Mouse (Mus musculus) thymus, adult 2 months (tissue): Measurements from ENCODE around the gene Mamdc2.

Experiments
- CTCF ChIP-seq: fragments of 200-500 bp; IDR thresholded peaks from 2 replicates; pipeline ENCODE4 v1.5.1; 2012; ENCODE audit warnings: mild to moderate bottlenecking, control low read depth, low read length, moderate library complexity, borderline replicate concordance; ENCODE audit not compliant: control insufficient read depth, poor library complexity, insufficient read depth; ENCODE audit errors: extremely low read depth
- POLR2A ChIP-seq: fragments of 200-500 bp; IDR thresholded peaks from 2 replicates; pipeline ENCODE4 v1.6.1; 2012; ENCODE audit warnings: mild to moderate bottlenecking, low read length, control low read depth, moderate library complexity; ENCODE audit not compliant: control insufficient read depth, poor library complexity, insufficient read depth; ENCODE audit errors: extremely low read depth

GRCm38 (mm10) chr19:23309979-23310378, 138.3 kb downstream of the Mamdc2 start:
- TF ChIP-seq CTCF (no peak), POLR2A (no peak)
